Mouse (Mus musculus) liver, embryonic 13.5 days (tissue): Measurements from ENCODE around the gene Kif2c. TPM values are rescaled to one million over a fixed set of nuclear protein-coding genes. Genes with fewer than 3 reads are reported as not detected.
A peak's percentile ranks its signal among the peaks of the same experiment; 100 is the strongest.

Source experiments
- ATAC-seq: fragments of 200-750 bp; cut with Nextera tagmentation; 2 replicates; pipeline ENCODE4 v1.8.0; 2017; ENCODE audit warnings: low read depth, mild to moderate bottlenecking, moderate number of reproducible peaks, moderate library complexity
- DNase-seq: peaks from one replicate; pipeline ENCODE4 v3.0.0; 2022
- H3K27ac ChIP-seq: fragments of 300-500 bp; sonication (generic); 2 replicates; pipeline ENCODE4 v1.5.1; 2015; ENCODE audit warnings: moderate library complexity, mild to moderate bottlenecking, inconsistent platforms
- H3K27me3 ChIP-seq: fragments of 300-500 bp; sonication (generic); 2 replicates; pipeline ENCODE4 v1.6.1; 2015; ENCODE audit warnings: mild to moderate bottlenecking, inconsistent platforms
- H3K36me3 ChIP-seq: fragments of 300-500 bp; sonication (generic); 2 replicates; pipeline ENCODE4 v1.6.1; 2015; ENCODE audit warnings: mild to moderate bottlenecking, inconsistent platforms
- H3K4me1 ChIP-seq: fragments of 300-500 bp; sonication (generic); replicated peaks from 2 replicates; pipeline ENCODE4 v1.6.1; 2015; ENCODE audit warnings: inconsistent platforms
- H3K4me2 ChIP-seq: fragments of 300-500 bp; sonication (generic); 2 replicates; pipeline ENCODE4 v1.6.1; 2015; ENCODE audit warnings: inconsistent platforms, mild to moderate bottlenecking, moderate library complexity
- H3K4me3 ChIP-seq: fragments of 300-500 bp; sonication (generic); replicated peaks from 2 replicates; pipeline ENCODE4 v1.5.1; 2015; ENCODE audit warnings: mild to moderate bottlenecking, inconsistent platforms
- H3K9ac ChIP-seq: fragments of 300-500 bp; sonication (generic); 2 replicates; pipeline ENCODE4 v1.6.1; 2015; ENCODE audit warnings: mild to moderate bottlenecking, inconsistent platforms
- H3K9me3 ChIP-seq: fragments of 300-500 bp; sonication (generic); replicated peaks from 2 replicates; pipeline ENCODE4 v1.6.1; 2016; ENCODE audit warnings: inconsistent platforms
- WGBS: fragments of 180-500 bp; shearing (Covaris S2); methylation state at CpG from one replicate; pipeline ENCODE4 v1.1.7; 2015; ENCODE audit not compliant: insufficient replicate concordance; 5-methylcytosine and 5-hydroxymethylcytosine counted together
- polyA plus RNA-seq: library from polyadenylated mRNA; unstranded; fragments of >200 nt; fragmentation: Nextera tagmentation; extraction: Ambion mirVana; gene quantifications from 2 replicates; pipeline ENCODE4 v1.2.1, GENCODE M21; 2015

Gene Kif2c
- polyA plus RNA-seq, 1 experiment from 2014 or later = 35.8 TPM

DNA sequence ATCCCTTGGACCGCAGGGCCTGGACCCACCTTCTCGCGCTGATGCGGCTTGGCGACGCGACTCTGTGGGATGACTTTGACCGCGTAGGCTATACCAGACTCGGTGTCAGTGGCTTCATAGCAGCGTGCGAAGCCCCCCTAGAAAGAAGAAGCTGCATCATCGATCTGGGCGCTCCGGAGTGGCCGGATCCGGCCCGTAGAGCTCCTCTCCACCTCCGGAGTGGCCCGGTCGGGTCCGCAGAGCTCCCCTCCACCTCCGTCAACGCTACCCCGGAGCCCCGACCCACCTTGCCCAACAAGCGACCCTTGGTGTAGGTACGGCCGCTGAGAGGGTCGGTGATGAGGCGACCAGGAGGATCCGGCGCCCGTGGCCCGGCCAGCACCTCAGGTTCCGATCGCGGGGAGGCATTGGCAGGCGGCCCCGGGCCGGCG, 49.1 kb downstream of the Kif2c start:
- H3K27me3 ChIP-seq = peaks cover 26% of the 10 kb centered on the region
- H3K9me3 ChIP-seq = no peaks in the 10 kb centered on the region
- H3K4me2 ChIP-seq = peak overlapping the region; percentile 97
- H3K4me1 ChIP-seq = peaks cover 51% of the 10 kb centered on the region
- H3K4me3 ChIP-seq = peak overlapping the region; percentile 82
- peaks cover 10% of the 10 kb centered on the region; the same call in 1 of the 2 replicates for H3K36me3 ChIP-seq
- peak overlapping the region; percentile 88 for H3K9ac ChIP-seq
- WGBS = 1% methylated on average over 41 of the region's 42 CpGs
- DNase-seq (no peak), ATAC-seq (no peak; the same call in 1 of the 2 replicates)
- no peak overlapping the region for H3K27ac ChIP-seq

DNA sequence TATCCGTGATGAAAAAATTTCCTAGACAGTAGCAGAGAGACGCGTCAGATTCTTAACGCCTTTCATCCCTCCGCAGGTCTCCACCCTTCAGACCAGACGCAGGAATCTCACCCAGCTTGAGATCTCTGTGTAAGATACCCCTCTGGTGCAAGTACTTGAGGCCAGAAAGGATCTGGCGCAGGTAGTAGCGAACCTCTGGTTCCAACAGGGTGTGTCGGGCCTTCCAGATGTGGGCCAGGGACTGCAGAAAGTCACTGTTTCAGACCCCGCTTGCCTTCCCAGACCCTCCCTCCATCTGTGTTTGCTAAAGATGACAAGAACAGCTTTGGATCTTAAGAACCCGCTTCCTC, 49.7 kb downstream of the Kif2c start:
- Histone ChIP-seq H3K4me1 (peaks cover 47% of the 10 kb centered on the region), H3K9ac (peak overlapping the region; percentile 88; the same call in 1 of the 2 replicates), H3K4me3 (peak overlapping the region; percentile 82), H3K27ac (no peak overlapping the region), H3K9me3 (no peaks in the 10 kb centered on the region), H3K36me3 (peaks cover 14% of the 10 kb centered on the region; the same call in 1 of the 2 replicates), H3K4me2 (peak overlapping the region; percentile 97), H3K27me3 (peaks cover 26% of the 10 kb centered on the region)
- DNase-seq = no peak
- WGBS = 20% methylated on average over 11 of the region's 11 CpGs
- no peak for ATAC-seq

DNA sequence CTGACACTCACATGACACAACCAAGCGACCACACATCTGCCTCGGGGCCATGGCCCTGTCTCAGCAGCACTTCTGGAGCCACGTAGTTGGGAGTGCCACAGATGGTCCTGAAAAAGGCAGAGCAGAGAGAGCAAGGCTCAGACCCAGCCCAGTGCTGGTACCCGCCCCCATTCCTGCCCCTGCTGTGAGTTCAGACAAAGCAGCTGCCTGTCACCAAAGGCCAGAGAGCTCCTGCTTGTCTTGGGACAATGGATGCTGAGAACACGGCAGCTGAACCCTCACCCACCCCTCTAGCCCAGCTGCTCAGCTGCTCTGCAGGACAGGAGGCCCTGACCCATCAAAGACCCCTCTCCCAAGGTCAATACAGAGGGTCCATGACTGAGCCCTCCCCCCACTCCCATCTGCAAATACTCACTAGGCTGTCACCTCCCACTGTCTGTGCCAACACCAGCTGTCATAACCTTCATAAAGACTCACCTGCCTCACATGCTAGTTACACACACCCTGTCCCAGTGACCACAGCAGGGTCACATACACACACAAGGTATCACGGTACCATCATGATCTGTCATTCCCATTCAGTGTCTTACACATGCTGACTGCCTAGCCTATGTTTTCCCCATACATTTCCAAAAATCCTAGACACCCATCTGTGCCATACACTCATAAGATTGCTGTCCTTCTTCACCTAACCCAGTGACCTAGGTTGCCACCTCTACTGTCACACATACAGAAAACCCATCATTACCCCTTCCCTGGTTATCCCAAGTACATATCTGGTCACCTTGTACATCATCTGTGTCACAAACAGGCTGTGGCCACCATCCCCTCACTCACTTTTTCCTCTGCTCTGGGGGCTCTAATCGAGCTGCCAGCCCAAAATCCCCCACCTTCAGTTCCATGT, 50.3 kb downstream of the Kif2c start:
- ATAC-seq (no peak), DNase-seq (no peak)
- Histone ChIP-seq H3K9me3 (no peaks in the 10 kb centered on the region), H3K4me1 (peaks cover 47% of the 10 kb centered on the region), H3K27me3 (peaks cover 26% of the 10 kb centered on the region), H3K4me3 (peak overlapping the region; percentile 82), H3K9ac (no peak overlapping the region), H3K36me3 (peaks cover 14% of the 10 kb centered on the region; the same call in 1 of the 2 replicates), H3K27ac (no peak overlapping the region), H3K4me2 (peak overlapping the region; percentile 97)
- WGBS = 50% methylated on average over 7 of the region's 7 CpGs

DNA sequence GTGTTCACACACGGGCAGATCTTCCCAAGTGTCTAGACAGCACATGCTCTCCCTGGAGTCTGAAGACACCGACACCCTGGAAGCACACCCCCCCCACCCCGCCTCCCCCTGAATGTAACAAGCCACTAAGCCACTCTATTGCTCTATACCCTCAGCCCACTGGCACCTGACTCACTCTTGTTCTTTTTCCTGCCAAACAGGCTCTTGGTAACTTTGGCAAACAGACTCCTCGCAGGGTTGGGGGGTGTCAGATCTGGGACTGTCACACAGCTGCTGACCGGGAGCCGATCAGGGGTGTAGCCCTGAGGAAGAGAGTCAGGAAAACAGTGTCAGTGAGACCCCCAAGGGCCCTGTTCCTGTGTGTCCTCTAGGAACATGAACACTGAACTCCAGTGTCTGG, 51.2 kb downstream of the Kif2c start:
- no peak overlapping the region for H3K4me3 ChIP-seq
- H3K9me3 ChIP-seq = no peaks in the 10 kb centered on the region
- H3K4me2 ChIP-seq = no peak overlapping the region
- H3K27ac ChIP-seq = no peak overlapping the region
- no peak overlapping the region for H3K9ac ChIP-seq
- H3K27me3 ChIP-seq = peaks cover 26% of the 10 kb centered on the region
- 72% methylated on average over 6 of the region's 6 CpGs for WGBS
- peaks cover 14% of the 10 kb centered on the region; the same call in 1 of the 2 replicates for H3K36me3 ChIP-seq
- ATAC-seq (no peak), DNase-seq (no peak)
- peaks cover 47% of the 10 kb centered on the region for H3K4me1 ChIP-seq

- no peak overlapping the region for H3K4me3 ChIP-seq
- H3K27me3 ChIP-seq = peaks cover 26% of the 10 kb centered on the region
- H3K4me1 ChIP-seq = peaks cover 47% of the 10 kb centered on the region
- no peak overlapping the region for H3K4me2 ChIP-seq
- ATAC-seq = no peak
- H3K27ac ChIP-seq = no peak overlapping the region
- no peaks in the 10 kb centered on the region for H3K9me3 ChIP-seq
- no peak overlapping the region for H3K9ac ChIP-seq
- WGBS = 80% methylated on average over 6 of the region's 6 CpGs
- DNase-seq = no peak
- H3K36me3 ChIP-seq = peaks cover 14% of the 10 kb centered on the region; the same call in 1 of the 2 replicates
Observed at GRCm38 (mm10) chr4:117130790-117131189, 51.6 kb downstream of the Kif2c start.

DNA sequence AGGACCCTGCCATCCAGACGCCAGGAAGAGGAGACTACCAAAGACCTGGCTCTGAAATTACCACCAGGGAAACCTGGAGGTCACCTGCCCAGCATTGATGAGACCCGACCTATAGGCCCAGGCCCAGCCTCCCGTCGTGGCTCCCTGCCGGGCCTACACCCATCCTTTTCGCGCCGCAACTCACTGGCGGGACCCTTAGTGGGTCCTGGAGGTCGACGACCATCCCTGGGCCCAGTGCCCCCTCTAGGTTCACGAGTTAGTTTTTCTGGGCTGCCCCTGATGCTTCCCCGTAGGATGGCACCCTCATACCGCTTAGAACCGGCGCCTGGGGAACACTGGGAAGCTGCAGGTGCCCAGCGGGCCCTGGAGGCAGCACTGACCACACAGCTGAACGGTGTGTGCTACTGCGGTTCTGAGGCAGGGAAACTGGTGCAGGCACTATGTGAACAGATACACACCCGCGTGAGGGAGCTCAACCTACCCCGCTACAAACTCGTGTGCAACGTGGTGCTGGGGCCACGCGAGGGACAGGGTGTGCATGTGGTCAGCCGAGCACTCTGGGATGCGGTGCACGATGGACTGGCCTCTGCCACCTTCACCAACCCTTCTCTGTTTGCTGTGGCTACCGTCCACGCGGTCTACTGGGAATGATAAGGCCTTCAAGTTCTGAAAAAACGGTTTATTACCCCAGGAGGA, 54.3 kb downstream of the Kif2c start:
- H3K4me1 ChIP-seq = peaks cover 46% of the 10 kb centered on the region

DNA sequence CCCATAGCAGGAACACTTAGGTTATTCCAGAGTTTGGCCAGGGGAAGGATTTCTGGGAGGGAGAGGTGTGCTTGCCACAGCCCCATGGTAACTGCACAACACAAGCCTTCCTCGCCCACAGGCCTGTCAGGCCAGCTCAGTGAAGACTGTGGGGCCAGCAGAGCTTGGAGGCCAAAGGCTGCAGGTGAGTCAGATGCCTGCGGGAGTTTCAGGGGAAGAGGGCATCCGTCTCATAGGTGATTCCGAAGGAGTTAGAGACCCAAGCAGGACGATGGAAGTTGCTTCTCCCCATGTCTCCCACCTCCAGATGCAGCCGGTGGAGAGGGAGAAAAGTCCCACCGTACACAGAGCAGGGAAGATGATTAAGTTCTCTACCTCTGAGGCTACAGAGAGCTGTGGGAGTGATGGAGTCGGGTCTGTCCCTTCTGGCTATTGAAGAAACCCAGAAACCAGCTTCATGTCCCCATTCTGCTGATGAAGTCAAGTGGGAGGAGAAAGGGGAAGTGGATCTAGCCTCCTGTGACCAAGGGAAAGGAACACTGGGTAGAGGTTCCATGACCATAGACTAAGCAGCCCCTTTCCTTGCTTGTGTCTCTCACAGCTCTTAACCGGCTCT, 55.7 kb downstream of the Kif2c start, which contains the start of gene Tctex1d4:
TSS of gene Tctex1d4 (plus strand) at position 120 of the 616 bp plus-strand sequence.
- Histone ChIP-seq H3K36me3 (peaks cover 14% of the 10 kb centered on the region; the same call in 1 of the 2 replicates), H3K27ac (peak within 1 kb of the TSS; percentile 67), H3K27me3 (peaks cover 7% of the 10 kb centered on the region), H3K4me3 (no peak within 1 kb of the TSS), H3K9ac (peak within 1 kb of the TSS; percentile 48), H3K4me1 (peaks cover 35% of the 10 kb centered on the region), H3K4me2 (peak within 1 kb of the TSS; percentile 41; the same call in 1 of the 2 replicates), H3K9me3 (no peaks in the 10 kb centered on the region)
- DNase-seq = no peak
- no peak for ATAC-seq
- 67% methylated on average over 9 of the region's 9 CpGs for WGBS

More for the DNA sequence above, 54.3 kb downstream of the Kif2c start:
- no peak overlapping the region for H3K9ac ChIP-seq
- no peak overlapping the region for H3K4me3 ChIP-seq
- no peak overlapping the region for H3K27ac ChIP-seq
- no peak for ATAC-seq
- H3K36me3 ChIP-seq = peaks cover 14% of the 10 kb centered on the region; the same call in 1 of the 2 replicates
- no peak for DNase-seq
- H3K9me3 ChIP-seq = no peaks in the 10 kb centered on the region
- H3K4me2 ChIP-seq = no peak overlapping the region
- 78% methylated on average over 33 of the region's 33 CpGs for WGBS
- peaks cover 21% of the 10 kb centered on the region for H3K27me3 ChIP-seq

GRCm38 (mm10) chr4:117125910-117126674, 56.3 kb downstream of the Kif2c start:
- H3K27ac ChIP-seq = peak overlapping the region; percentile 67
- H3K4me1 ChIP-seq = peaks cover 42% of the 10 kb centered on the region
- peak overlapping the region; percentile 48 for H3K9ac ChIP-seq
- H3K4me2 ChIP-seq = no peak overlapping the region; the same call in 1 of the 2 replicates
- H3K9me3 ChIP-seq = no peaks in the 10 kb centered on the region
- ATAC-seq (peak; percentile 32), DNase-seq (no peak)
- 0 out of 2 replicates have a peak, but pooled peaks cover under 1% of the 10 kb centered on the region for H3K27me3 ChIP-seq
- WGBS = 36% methylated on average over 15 of the region's 15 CpGs
- peaks cover 12% of the 10 kb centered on the region; the same call in 1 of the 2 replicates for H3K36me3 ChIP-seq
- no peak overlapping the region for H3K4me3 ChIP-seq

DNA sequence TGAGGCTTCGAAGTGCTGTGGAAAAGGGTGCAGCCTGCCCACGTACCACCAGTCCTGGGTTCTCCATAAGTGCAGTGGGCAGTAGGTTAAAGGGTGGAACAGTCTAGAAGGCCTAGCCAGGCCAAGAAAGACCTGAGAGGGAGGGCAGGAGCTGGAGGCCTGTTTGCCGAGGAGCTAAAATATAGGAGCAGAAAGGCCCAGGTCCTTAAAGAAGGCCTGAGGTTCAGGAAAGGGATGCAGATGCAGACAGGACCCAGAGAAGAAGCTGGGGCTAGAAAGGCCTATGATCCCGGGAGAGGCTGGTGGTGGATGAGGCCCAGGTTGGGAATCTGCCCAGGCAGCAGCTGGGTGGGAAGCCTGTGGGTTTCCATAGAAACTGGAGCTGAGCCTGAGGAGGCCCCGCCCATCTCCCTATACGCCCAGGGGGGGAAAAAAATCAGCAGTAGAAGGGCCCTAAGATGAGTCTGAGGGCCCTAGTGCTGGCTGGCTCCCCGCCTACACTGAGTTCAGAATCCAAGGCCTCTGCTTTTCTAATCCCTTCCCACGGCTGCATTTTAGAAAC, 57.0 kb downstream of the Kif2c start, which contains the start of gene Btbd19:
TSS of gene Btbd19 (minus strand) at position 378 of the 562 bp plus-strand sequence.
- Histone ChIP-seq H3K27ac (peak within 1 kb of the TSS; percentile 67), H3K4me3 (no peak within 1 kb of the TSS), H3K9ac (peak within 1 kb of the TSS; percentile 48), H3K36me3 (peaks cover 12% of the 10 kb centered on the region; the same call in 1 of the 2 replicates), H3K9me3 (no peaks in the 10 kb centered on the region), H3K4me2 (peak within 1 kb of the TSS; percentile 41), H3K27me3 (no peaks in the 10 kb centered on the region), H3K4me1 (peaks cover 45% of the 10 kb centered on the region)
- WGBS = 33% methylated on average over 8 of the region's 8 CpGs
- no peak for ATAC-seq
- no peak for DNase-seq
